In the genomic region with DNA sequence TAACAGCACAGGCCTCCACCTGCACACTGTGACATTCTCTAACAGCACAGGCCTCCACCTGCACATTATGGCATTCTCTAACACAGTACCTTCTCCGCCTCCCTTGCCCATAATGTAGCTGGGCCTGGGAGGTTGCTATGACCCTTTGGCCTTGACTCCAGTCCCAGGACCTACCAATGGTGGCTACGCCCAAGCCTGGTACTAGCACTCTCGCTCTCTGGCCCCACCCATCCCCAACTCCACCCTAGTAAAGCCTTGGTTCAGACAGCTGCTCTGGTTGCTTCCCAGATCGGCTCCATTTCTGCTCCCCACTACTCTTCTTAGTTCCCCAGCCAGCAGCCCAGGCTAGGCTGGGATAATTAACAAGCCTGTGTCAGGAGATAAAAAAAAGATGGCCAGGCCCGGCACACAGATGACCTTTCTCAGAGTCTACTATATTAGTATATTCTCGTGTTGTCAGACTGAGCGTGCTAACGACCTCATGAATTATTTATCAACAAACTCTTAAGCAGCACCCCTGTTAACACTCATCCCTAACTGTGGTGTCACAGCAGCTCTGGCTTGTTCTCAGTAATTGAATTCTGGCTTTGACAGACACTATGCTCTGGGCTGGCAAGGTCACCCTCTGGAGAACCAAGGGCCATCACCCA, we compare ENCODE assay signal across 11 mouse cellular contexts. TPM values are rescaled to one million over a fixed set of nuclear protein-coding genes. Genes with fewer than 3 reads are reported as not detected.
A peak's percentile ranks its signal among the peaks of the same experiment; 100 is the strongest.
DNase-seq lines count a peak whose midpoint lies in the region; ATAC-seq and TF ChIP-seq lines count a peak whose summit lies in the region.
"Had no signal": no experiment of that assay in that cellular context is flagged by ENCODE, and none has a peak within 500 bp of the region (broad histone marks: within the 10 kb centered on the region; RNA-seq: fewer than 3 reads in every experiment).

No protein-coding gene starts in this region.

- no peak overlapping the region for H3K4me3 ChIP-seq in layer of hippocampus, adult 2 months
- H3K4me3 ChIP-seq in forebrain, embryonic 14.5 days (ENCODE audit: low read depth, low read length) = no peak overlapping the region
- H3K4me3 ChIP-seq in liver, embryonic 13.5 days (replicated peaks) = no peak overlapping the region
- H3K4me3 ChIP-seq in embryonic facial prominence, embryonic 10.5 days = no peak overlapping the region

- no peak for TF ChIP-seq CTCF in layer of hippocampus, adult 2 months (conservative IDR thresholded peaks at IDR 0.05)

- WGBS in forebrain, embryonic 14.5 days = 25% methylated on average over 8 of the region's 8 CpGs
- 63% methylated on average over 8 of the region's 8 CpGs for WGBS in liver, embryonic 13.5 days (ENCODE audit: insufficient replicate concordance)
- WGBS in embryonic facial prominence, embryonic 10.5 days = 73% methylated on average over 8 of the region's 8 CpGs

- H3K36me3 ChIP-seq in forebrain, embryonic 14.5 days (ENCODE audit: control insufficient read depth, insufficient read depth, low read length) = no peaks in the 10 kb centered on the region
- H3K36me3 ChIP-seq in liver, embryonic 13.5 days = no peaks in the 10 kb centered on the region
- 0 out of 2 replicates have a peak, but pooled peaks cover 13% of the 10 kb centered on the region for H3K36me3 ChIP-seq in embryonic facial prominence, embryonic 10.5 days (replicated peaks)

- H3K27me3 ChIP-seq in forebrain, embryonic 14.5 days (replicated peaks; ENCODE audit: control insufficient read depth, insufficient read depth, low read length) = no peaks in the 10 kb centered on the region
- H3K27me3 ChIP-seq in liver, embryonic 13.5 days = no peaks in the 10 kb centered on the region
- H3K27me3 ChIP-seq in embryonic facial prominence, embryonic 10.5 days (replicated peaks; ENCODE audit: low read depth, poor library complexity, severe bottlenecking) = no peaks in the 10 kb centered on the region

- H3K9ac ChIP-seq in forebrain, embryonic 14.5 days (ENCODE audit: low read length) = no peak overlapping the region
- H3K9ac ChIP-seq in liver, embryonic 13.5 days = no peak overlapping the region

- peak overlapping the region; percentile 59; the same call in 1 of the 2 replicates for H3K27ac ChIP-seq in layer of hippocampus, adult 2 months
- peak overlapping the region; percentile 60; the same call in 1 of the 2 replicates for H3K27ac ChIP-seq in forebrain, embryonic 14.5 days (ENCODE audit: low read depth, low read length)
- no peak overlapping the region for H3K27ac ChIP-seq in liver, embryonic 13.5 days
- no peak overlapping the region; the same call in 1 of the 2 replicates for H3K27ac ChIP-seq in embryonic facial prominence, embryonic 10.5 days (replicated peaks)

- H3K9me3 ChIP-seq in forebrain, embryonic 14.5 days (replicated peaks; ENCODE audit: control insufficient read depth, low read length) = no peaks in the 10 kb centered on the region
- H3K9me3 ChIP-seq in liver, embryonic 13.5 days (replicated peaks) = no peaks in the 10 kb centered on the region
- H3K9me3 ChIP-seq in embryonic facial prominence, embryonic 10.5 days = no peaks in the 10 kb centered on the region

- H3K4me1 ChIP-seq in forebrain, embryonic 14.5 days (ENCODE audit: control insufficient read depth, insufficient read depth, low read length) = peaks cover 15% of the 10 kb centered on the region
- peaks cover 14% of the 10 kb centered on the region for H3K4me1 ChIP-seq in liver, embryonic 13.5 days (replicated peaks)
- peaks cover 16% of the 10 kb centered on the region for H3K4me1 ChIP-seq in embryonic facial prominence, embryonic 10.5 days

- peak; percentile 70; the same call in 1 of the 2 replicates for ATAC-seq in forebrain, embryonic 14.5 days
- ATAC-seq in liver, embryonic 13.5 days (ENCODE audit: low read depth) = peak; percentile 54; the same call in 1 of the 2 replicates
- ATAC-seq: inflammation-experienced regulatory T-cells, adult 6 months had no signal

- DNase-seq in layer of hippocampus, adult 2 months (ENCODE audit: low spot score in 2 of 2) = no peak
- no peak for DNase-seq in layer of hippocampus, adult 11-12 months (ENCODE audit: low spot score)
- DNase-seq in forebrain, embryonic 14.5 days (ENCODE audit: low spot score) = peak; percentile 52
- no peak for DNase-seq in liver, embryonic 13.5 days
- DNase-seq in retina, embryonic 14.5 days (ENCODE audit: low spot score) = peak; percentile 39
- DNase-seq in embryonic facial prominence, embryonic 10.5 days (ENCODE audit: low spot score) = no peak
- DNase-seq in ovary, postnatal 36 days (ENCODE audit: low spot score) = no peak
- no peak for DNase-seq in adrenal gland, postnatal 25 days
- DNase-seq: gastrocnemius, postnatal 25 days; lung, adult 18-20 months had no signal

- no peak overlapping the region for H3K4me2 ChIP-seq in forebrain, embryonic 14.5 days (ENCODE audit: low read length)
- no peak overlapping the region for H3K4me2 ChIP-seq in liver, embryonic 13.5 days

RNA-seq across cellular contexts. Expression of a gene that starts 42.1 kb away (rescaled TPM):
- 10 to 100 TPM; 79.9 to 94.0 TPM for total RNA-seq in layer of hippocampus, adult 2 months (2021)
- polyA plus RNA-seq in forebrain, embryonic 14.5 days (2014; fragmentation: Nextera tagmentation; extraction: Ambion mirVana) = 15.0 and 19.8 TPM in 2 replicates
- polyA plus RNA-seq in liver, embryonic 13.5 days (2015; fragmentation: Nextera tagmentation; extraction: Ambion mirVana) = 3.3 and 3.7 TPM in 2 replicates
- 21.5 and 23.5 TPM in 2 replicates for polyA plus RNA-seq in embryonic facial prominence, embryonic 10.5 days (2016; fragmentation: Nextera tagmentation; extraction: Ambion mirVana)
- total RNA-seq in adrenal gland, postnatal 25 days (2021) = 71.5 and 81.3 TPM in 2 replicates

Comparison
In these comparisons a context has a peak if more than half of its experiments do, and no peak if none do; other contexts are left out.
1. DNase-seq: peak in forebrain, embryonic 14.5 days (single experiment) and retina, embryonic 14.5 days (single experiment); none in layer of hippocampus, adult 2 months (0 of 2), layer of hippocampus, adult 11-12 months (single experiment), liver, embryonic 13.5 days (single experiment), embryonic facial prominence, embryonic 10.5 days (single experiment), ovary, postnatal 36 days (single experiment) and adrenal gland, postnatal 25 days (single experiment).
2. H3K27ac ChIP-seq: peak in layer of hippocampus, adult 2 months (single experiment) and forebrain, embryonic 14.5 days (single experiment); none in liver, embryonic 13.5 days (single experiment) and embryonic facial prominence, embryonic 10.5 days (single experiment).